Mouse (Mus musculus) intestine, embryonic 15.5 days (tissue): ENCODE measurements around the gene Olfr1386. TPM values are rescaled to one million over a fixed set of nuclear protein-coding genes. Genes with fewer than 3 reads are reported as not detected.
"Not testable (repeated sequence)": the region's sequence is repeated elsewhere in the genome, so short reads cannot be mapped to it uniquely, and the experiment has no call there.

ENCODE experiments used
- ATAC-seq: fragments of 200-750 bp; cut with Nextera tagmentation; 2 replicates; pipeline ENCODE4 v1.8.0; 2017; ENCODE audit warnings: moderate TSS enrichment, moderate library complexity
- H3K27ac ChIP-seq: fragments of 300-500 bp; sonication (generic); 2 replicates; pipeline ENCODE4 v1.5.1; 2015; ENCODE audit warnings: mild to moderate bottlenecking, inconsistent platforms
- H3K27me3 ChIP-seq: fragments of 300-500 bp; sonication (generic); replicated peaks from 2 replicates; pipeline ENCODE4 v1.6.1; 2015; ENCODE audit warnings: inconsistent platforms
- H3K36me3 ChIP-seq: fragments of 300-500 bp; sonication (generic); 2 replicates; pipeline ENCODE4 v1.6.1; 2015; ENCODE audit warnings: inconsistent platforms
- H3K4me1 ChIP-seq: fragments of 300-500 bp; sonication (generic); replicated peaks from 2 replicates; pipeline ENCODE4 v1.6.1; 2015; ENCODE audit warnings: inconsistent platforms
- H3K4me2 ChIP-seq: fragments of 300-500 bp; sonication (generic); replicated peaks from 2 replicates; pipeline ENCODE4 v1.6.1; 2015; ENCODE audit warnings: mild to moderate bottlenecking, inconsistent platforms
- H3K4me3 ChIP-seq: fragments of 300-500 bp; sonication (generic); replicated peaks from 2 replicates; pipeline ENCODE4 v1.5.1; 2015; ENCODE audit warnings: inconsistent platforms
- H3K9ac ChIP-seq: fragments of 300-500 bp; sonication (generic); 2 replicates; pipeline ENCODE4 v1.6.1; 2015; ENCODE audit warnings: inconsistent platforms
- H3K9me3 ChIP-seq: fragments of 300-500 bp; sonication (generic); 2 replicates; pipeline ENCODE4 v1.6.1; 2016; ENCODE audit warnings: inconsistent platforms
- WGBS: fragments of 180-500 bp; shearing (Covaris S2); methylation state at CpG from one replicate; pipeline ENCODE4 v1.1.7; 2015; 5-methylcytosine and 5-hydroxymethylcytosine counted together
- polyA plus RNA-seq: library from polyadenylated mRNA; unstranded; fragments of >200 nt; fragmentation: Nextera tagmentation; extraction: Ambion mirVana; gene quantifications from 2 replicates; pipeline ENCODE4 v1.2.1, GENCODE M21; 2015

Olfr1386 gene
- not detected in 2 replicates for polyA plus RNA-seq

DNA sequence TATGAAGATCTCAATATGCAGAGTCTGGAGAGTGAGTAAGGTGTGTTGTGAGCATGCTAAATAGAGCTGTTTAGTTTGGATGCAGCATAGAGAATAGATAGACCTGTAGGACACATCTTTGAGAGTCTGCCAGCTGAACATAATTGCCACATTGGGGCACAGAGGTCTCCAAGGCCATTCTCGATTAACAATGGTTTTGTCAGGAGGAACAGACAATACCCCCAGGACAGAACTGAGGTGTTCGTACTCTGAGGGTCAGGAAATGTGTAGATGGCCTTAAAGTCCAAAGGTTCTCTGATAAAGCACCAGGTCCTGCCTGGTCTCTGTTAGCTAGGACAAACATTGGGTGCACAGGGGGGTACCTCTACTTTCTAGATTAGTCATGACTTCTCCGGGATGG is at the start of gene Olfr1386:
TSS of gene Olfr1386 (plus strand) at position 301 of the 400 bp plus-strand sequence.
- not testable (repeated sequence) for H3K36me3 ChIP-seq, H3K9me3 ChIP-seq, H3K27me3 ChIP-seq, ATAC-seq, H3K27ac ChIP-seq, H3K4me1 ChIP-seq, H3K4me2 ChIP-seq, H3K4me3 ChIP-seq, H3K9ac ChIP-seq
- WGBS: 81% methylated on average over 3 of the region's 3 CpGs

DNA sequence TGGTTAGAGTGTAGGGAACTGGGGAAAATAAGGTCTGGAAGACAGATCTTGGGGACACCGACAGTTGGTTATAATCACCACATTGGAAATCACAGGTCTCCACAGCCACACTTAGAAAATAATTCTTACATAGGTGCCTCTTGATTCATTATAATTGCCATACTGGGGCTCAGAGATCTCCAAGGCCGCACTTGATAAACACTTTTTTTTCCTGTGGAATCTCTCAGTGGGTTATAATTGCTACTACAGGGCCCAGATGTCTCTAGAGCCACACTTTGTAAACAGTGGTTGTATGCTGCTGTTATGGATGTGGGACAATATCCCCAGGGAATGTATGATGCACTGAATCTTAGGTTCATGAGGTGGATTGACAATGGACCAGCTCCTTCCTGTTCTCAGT is 42.1 kb upstream of the Olfr1386 start, which contains the start of gene Olfr1389:
TSS of gene Olfr1389 (plus strand) at position 301 of the 400 bp plus-strand sequence.
- no peaks in the 10 kb centered on the region for H3K9me3 ChIP-seq
- no peaks in the 10 kb centered on the region for H3K36me3 ChIP-seq
- H3K27ac ChIP-seq: no peak within 1 kb of the TSS
- ATAC-seq: no peak
- H3K4me1 ChIP-seq: no peaks in the 10 kb centered on the region
- WGBS: 87% methylated on average over 2 of the region's 2 CpGs
- H3K9ac ChIP-seq: no peak within 1 kb of the TSS
- H3K27me3 ChIP-seq: no peaks in the 10 kb centered on the region
- no peak within 1 kb of the TSS for H3K4me2 ChIP-seq
- H3K4me3 ChIP-seq: no peak within 1 kb of the TSS

- Histone ChIP-seq H3K4me3 (no peak overlapping the region), H3K4me2 (no peak overlapping the region), H3K27ac (no peak overlapping the region), H3K9ac (no peak overlapping the region), H3K27me3 (no peaks in the 10 kb centered on the region), H3K4me1 (no peaks in the 10 kb centered on the region), H3K36me3 (no peaks in the 10 kb centered on the region), H3K9me3 (no peaks in the 10 kb centered on the region)
- 97% methylated on average over 1 of the region's 1 CpGs for WGBS
- no peak for ATAC-seq
Observed at GRCm38 (mm10) chr11:49425257-49425927, 39.5 kb upstream of the Olfr1386 start.

- H3K27ac ChIP-seq: no peak overlapping the region
- no peaks in the 10 kb centered on the region for H3K9me3 ChIP-seq
- no peak for ATAC-seq
- H3K27me3 ChIP-seq: no peaks in the 10 kb centered on the region
- 89% methylated on average over 2 of the region's 2 CpGs for WGBS
- no peaks in the 10 kb centered on the region for H3K4me1 ChIP-seq
- no peak overlapping the region for H3K4me3 ChIP-seq
- H3K4me2 ChIP-seq: no peak overlapping the region
- no peak overlapping the region for H3K9ac ChIP-seq
- no peaks in the 10 kb centered on the region for H3K36me3 ChIP-seq
Observed at GRCm38 (mm10) chr11:49429641-49430040, 35.2 kb upstream of the Olfr1386 start.

DNA sequence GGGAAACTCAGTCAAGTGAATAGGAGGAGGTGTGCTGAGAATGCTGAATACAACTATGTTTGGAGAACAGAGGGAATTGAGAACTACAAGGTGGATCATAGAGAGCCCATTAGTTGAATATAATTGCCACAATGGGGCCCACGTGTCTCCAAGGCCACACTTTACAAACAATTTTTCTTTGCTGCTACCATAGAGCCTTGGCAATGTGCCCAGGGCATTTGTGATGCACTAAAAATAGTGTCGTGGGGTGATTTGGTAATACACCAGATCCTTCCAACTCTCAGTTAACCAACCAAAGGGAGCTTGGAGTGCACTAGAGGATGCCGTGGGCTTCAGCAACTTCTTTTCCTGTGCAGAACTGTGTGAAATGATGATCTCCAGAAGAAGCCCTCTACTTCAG is 28.4 kb upstream of the Olfr1386 start, which contains the start of gene Olfr1388:
TSS of gene Olfr1388 (plus strand) at position 214 of the 400 bp plus-strand sequence.
- Histone ChIP-seq H3K27ac (no peak within 1 kb of the TSS), H3K4me3 (no peak within 1 kb of the TSS), H3K27me3 (no peaks in the 10 kb centered on the region), H3K9ac (no peak within 1 kb of the TSS), H3K36me3 (no peaks in the 10 kb centered on the region), H3K9me3 (no peaks in the 10 kb centered on the region), H3K4me2 (no peak within 1 kb of the TSS), H3K4me1 (no peaks in the 10 kb centered on the region)
- ATAC-seq: no peak
- 63% methylated on average over 3 of the region's 3 CpGs for WGBS

DNA sequence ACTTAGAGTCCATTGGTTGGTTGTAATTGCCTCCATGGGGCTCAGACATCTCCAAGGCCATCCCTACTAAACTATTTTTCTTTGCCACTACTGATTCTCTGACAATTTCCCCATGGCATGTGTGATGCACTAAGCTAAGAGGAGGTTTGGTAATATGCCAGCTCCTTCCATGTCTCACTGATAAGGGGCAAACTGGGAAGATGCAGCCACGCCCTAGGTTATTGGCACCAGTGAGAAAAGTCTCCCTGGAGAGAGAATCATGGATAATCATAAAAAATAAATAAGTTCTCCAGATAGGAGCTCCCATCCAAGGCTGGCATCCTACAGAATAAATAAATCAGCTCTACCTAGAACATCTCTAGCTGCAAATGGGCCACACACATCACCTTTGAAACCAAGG is 9.8 kb upstream of the Olfr1386 start, which contains the start of gene Olfr1387:
TSS of gene Olfr1387 (plus strand) at position 301 of the 400 bp plus-strand sequence.
- Histone ChIP-seq H3K9ac (no peak within 1 kb of the TSS), H3K27me3 (no peaks in the 10 kb centered on the region), H3K4me2 (no peak within 1 kb of the TSS), H3K4me3 (no peak within 1 kb of the TSS), H3K27ac (no peak within 1 kb of the TSS), H3K9me3 (no peaks in the 10 kb centered on the region), H3K36me3 (no peaks in the 10 kb centered on the region), H3K4me1 (no peaks in the 10 kb centered on the region)
- no peak for ATAC-seq
- 89% methylated on average over 1 of the region's 1 CpGs for WGBS

- no peaks in the 10 kb centered on the region for H3K4me1 ChIP-seq
- H3K9ac ChIP-seq: no peak overlapping the region
- H3K27ac ChIP-seq: no peak overlapping the region
- H3K36me3 ChIP-seq: no peaks in the 10 kb centered on the region
- H3K9me3 ChIP-seq: no peaks in the 10 kb centered on the region
- no peak overlapping the region for H3K4me2 ChIP-seq
- no peak overlapping the region for H3K4me3 ChIP-seq
- ATAC-seq: no peak
- no peaks in the 10 kb centered on the region for H3K27me3 ChIP-seq
- 51% methylated on average over 4 of the region's 4 CpGs for WGBS
Observed at GRCm38 (mm10) chr11:49485973-49486372, 21.1 kb downstream of the Olfr1386 start.

DNA sequence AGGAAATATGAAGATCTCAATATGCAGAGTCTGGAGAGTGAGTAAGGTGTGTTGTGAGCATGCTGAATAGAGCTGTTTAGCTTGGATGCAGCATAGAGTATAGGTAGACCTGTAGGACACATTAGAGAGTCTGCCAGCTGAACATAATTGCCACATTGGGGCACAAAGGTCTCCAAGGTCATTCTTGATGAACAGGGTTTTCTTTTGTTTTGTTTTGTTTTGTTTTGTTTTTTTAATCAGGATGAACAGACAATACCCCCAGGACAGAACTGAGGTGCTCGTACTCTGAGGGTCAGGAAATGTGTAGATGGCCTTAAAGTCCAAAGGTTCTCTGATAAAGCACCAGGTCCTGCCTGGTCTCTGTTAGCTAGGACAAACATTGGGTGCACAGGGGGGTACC is 23.9 kb downstream of the Olfr1386 start, which contains the start of gene Olfr1385:
TSS of gene Olfr1385 (plus strand) at position 301 of the 400 bp plus-strand sequence.
- 58% methylated on average over 1 of the region's 1 CpGs for WGBS
- not testable (repeated sequence) for H3K36me3 ChIP-seq

GRCm38 (mm10) chr11:49518086-49518485 is 53.2 kb downstream of the Olfr1386 start:
- Histone ChIP-seq H3K9me3 (no peaks in the 10 kb centered on the region), H3K4me2 (no peak overlapping the region), H3K9ac (no peak overlapping the region), H3K27me3 (no peaks in the 10 kb centered on the region), H3K4me3 (no peak overlapping the region), H3K27ac (no peak overlapping the region), H3K36me3 (no peaks in the 10 kb centered on the region), H3K4me1 (no peaks in the 10 kb centered on the region)
- no peak for ATAC-seq
- 73% methylated on average over 5 of the region's 5 CpGs for WGBS

More for the DNA sequence above, 23.9 kb downstream of the Olfr1386 start, which contains the start of gene Olfr1385:
- not testable (repeated sequence) for H3K4me3 ChIP-seq, H3K9me3 ChIP-seq, H3K4me1 ChIP-seq, ATAC-seq, H3K27ac ChIP-seq, H3K9ac ChIP-seq, H3K27me3 ChIP-seq, H3K4me2 ChIP-seq

GRCm38 (mm10) chr11:49519348-49519747 is 54.5 kb downstream of the Olfr1386 start, which contains the start of gene Olfr1383:
Olfr1383 (plus strand) TSS chr11:49519648.
- Histone ChIP-seq H3K27ac (no peak within 1 kb of the TSS), H3K4me2 (no peak within 1 kb of the TSS), H3K4me3 (no peak within 1 kb of the TSS), H3K9me3 (no peaks in the 10 kb centered on the region), H3K9ac (no peak within 1 kb of the TSS), H3K4me1 (no peaks in the 10 kb centered on the region), H3K36me3 (no peaks in the 10 kb centered on the region), H3K27me3 (no peaks in the 10 kb centered on the region)
- ATAC-seq: no peak

Other genes starting within 250 kb of the Olfr1386 start
- gene Mgat1, start 220.9 kb upstream of the Olfr1386 start, polyA plus RNA-seq: 53.5 and 61.2 TPM in 2 replicates
- gene Olfr1393, start 186.7 kb upstream of the Olfr1386 start, polyA plus RNA-seq: not detected in 2 replicates
- not detected in 2 replicates for gene Olfr1392, start 179.8 kb upstream of the Olfr1386 start, polyA plus RNA-seq
- not detected in 2 replicates for gene Olfr10, start 160.3 kb upstream of the Olfr1386 start, polyA plus RNA-seq
- gene Olfr1391, start 142.3 kb upstream of the Olfr1386 start, polyA plus RNA-seq: not detected in 2 replicates
- gene Olfr1390, start 129.9 kb upstream of the Olfr1386 start, polyA plus RNA-seq: not detected in 2 replicates
- not detected in 2 replicates for gene Olfr1389, start 42.0 kb upstream of the Olfr1386 start, polyA plus RNA-seq
- 0.06 and 0.10 TPM in 2 replicates for gene Olfr1388, start 28.4 kb upstream of the Olfr1386 start, polyA plus RNA-seq
- not detected in 2 replicates for gene Olfr1387, start 9.7 kb upstream of the Olfr1386 start, polyA plus RNA-seq
- gene Olfr1385, start 24.0 kb downstream of the Olfr1386 start, polyA plus RNA-seq: not detected in 2 replicates
- gene Olfr1384, start 41.7 kb downstream of the Olfr1386 start, polyA plus RNA-seq: not detected in 2 replicates
- not detected in 2 replicates for gene Olfr1383, start 54.6 kb downstream of the Olfr1386 start, polyA plus RNA-seq
- not detected in 2 replicates for gene Olfr1382, start 63.2 kb downstream of the Olfr1386 start, polyA plus RNA-seq
- not detected in 2 replicates for gene Olfr1381, start 78.4 kb downstream of the Olfr1386 start, polyA plus RNA-seq
- gene Olfr1380, start 91.8 kb downstream of the Olfr1386 start, polyA plus RNA-seq: not detected in 2 replicates
- gene Flt4, start 144.2 kb downstream of the Olfr1386 start, polyA plus RNA-seq: 4.5 TPM in 2 replicates
- not detected in 2 replicates for gene Scgb3a1, start 198.6 kb downstream of the Olfr1386 start, polyA plus RNA-seq
- 42.3 and 47.5 TPM in 2 replicates for gene Cnot6, start 247.7 kb downstream of the Olfr1386 start, polyA plus RNA-seq